Mouse (Mus musculus): ENCODE results near the gene Frmd8. TPM values are rescaled to one million over a fixed set of nuclear protein-coding genes. Genes with fewer than 3 reads are reported as not detected.

Gene Frmd8
- total RNA-seq, 2 experiments from 2014 or later = 35.5 to 52.6 TPM

DNA sequence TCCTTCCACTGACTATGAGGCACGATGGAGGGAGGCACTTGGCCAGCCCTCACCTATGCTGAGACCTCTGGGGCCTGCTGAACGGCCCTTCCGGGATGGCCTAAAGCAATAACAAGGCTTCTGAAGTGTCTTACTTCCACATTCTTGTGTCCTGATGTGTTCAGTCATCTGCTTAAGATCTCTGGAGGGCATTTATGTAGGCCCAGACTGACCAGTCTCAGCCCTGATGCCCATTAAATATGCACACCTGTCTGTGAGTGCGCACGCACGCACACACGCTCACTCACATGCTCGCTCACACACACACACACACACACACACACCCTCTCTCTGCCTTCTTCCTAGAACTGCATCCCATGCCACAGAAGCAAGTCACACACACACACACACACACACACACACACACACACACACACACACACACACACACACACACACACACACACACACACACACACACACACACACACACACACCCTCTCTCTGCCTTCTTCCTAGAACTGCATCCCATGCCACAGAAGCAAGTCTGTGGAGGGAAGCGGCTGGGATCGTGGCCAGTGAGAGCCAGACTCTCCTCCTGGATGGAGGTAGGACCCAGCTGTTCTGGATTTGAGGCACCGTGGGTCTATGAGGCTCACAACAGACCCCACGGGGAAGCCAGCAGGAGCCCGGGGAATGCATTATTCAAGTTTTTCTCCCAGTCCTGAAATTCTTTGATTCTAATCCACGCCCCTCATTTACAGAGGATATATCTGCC, 65.9 kb downstream of the Frmd8 start:
- DNase-seq = peak in 1 of 2 experiments; percentile 3

DNA sequence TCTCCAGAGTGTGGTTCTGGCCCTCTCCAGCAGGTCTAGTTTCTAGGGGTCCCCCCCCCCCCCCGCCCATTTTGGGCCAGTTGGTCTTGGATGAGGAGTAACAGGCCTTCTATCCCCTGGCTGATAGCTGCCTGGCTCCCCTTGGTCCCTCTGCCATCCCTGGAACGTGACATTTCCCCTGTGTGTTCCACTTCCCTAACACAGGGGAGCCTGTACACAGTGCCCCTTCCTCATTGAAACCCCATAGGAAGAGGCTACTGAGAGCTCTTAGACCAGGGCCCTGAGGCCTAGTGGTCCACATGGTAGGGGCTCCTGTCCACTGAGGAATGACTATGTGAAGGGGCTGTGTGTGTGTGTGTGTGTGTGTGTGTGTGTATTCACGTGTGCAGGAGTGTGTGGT, 67.3 kb downstream of the Frmd8 start:
- no peak for DNase-seq

DNA sequence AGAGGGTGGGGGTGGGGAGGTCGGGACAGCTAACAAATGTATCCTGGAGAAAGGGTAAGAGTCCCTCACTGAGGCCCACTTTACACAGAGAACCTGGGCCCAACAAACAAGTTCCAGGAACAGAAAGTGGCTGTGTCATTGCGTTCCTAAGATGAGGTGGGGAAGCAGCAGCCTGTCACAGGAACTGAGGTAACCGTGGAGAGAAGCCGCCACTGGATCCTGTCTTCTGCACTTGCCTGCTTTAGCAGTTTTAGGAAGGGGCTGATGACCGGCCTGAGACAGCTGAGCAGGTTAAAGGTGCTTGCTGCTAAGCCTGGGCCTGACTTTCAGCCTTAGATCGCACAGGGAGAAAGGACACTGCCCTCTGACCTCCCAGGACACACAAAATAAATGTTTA, 68.3 kb downstream of the Frmd8 start:
- peak in 1 of 2 experiments; percentile 30 for DNase-seq

DNA sequence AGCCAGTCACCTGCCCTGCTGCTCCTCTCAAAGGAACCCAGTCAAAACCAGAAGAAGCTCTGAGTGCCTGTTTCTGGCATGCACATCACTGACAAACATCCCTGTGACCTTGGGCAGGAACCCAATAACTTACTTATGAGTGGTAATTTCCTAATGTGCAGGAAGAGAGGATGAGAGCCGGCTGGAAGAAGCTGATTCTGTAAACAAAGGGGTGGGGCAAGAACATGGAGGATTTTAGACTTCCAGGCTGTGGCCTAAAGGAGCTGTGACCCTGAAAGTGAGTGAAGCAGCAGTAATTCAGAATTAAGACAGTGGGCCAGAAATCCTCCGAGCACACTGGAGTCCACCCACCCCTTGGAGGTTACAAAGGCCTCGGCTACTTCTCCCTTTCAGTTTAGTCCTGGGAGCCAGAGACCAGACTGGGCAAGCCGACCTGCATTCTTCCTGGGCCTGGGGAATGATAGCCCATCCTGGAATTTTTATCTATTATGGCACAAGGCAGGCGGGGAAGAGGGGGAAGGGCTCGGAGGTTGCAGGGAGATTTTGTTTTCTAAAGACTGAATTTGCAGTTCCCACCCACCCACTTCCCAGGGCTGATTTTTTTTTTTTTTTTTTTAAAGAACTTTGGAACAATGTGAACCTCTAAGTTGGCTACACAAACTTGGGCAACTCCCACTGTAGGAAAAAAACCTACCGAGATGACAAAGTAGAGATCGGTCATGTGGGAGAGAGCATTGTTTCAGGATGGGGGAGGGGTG, 68.8 kb downstream of the Frmd8 start:
- DNase-seq = peak; percentile 72 to 77

DNA sequence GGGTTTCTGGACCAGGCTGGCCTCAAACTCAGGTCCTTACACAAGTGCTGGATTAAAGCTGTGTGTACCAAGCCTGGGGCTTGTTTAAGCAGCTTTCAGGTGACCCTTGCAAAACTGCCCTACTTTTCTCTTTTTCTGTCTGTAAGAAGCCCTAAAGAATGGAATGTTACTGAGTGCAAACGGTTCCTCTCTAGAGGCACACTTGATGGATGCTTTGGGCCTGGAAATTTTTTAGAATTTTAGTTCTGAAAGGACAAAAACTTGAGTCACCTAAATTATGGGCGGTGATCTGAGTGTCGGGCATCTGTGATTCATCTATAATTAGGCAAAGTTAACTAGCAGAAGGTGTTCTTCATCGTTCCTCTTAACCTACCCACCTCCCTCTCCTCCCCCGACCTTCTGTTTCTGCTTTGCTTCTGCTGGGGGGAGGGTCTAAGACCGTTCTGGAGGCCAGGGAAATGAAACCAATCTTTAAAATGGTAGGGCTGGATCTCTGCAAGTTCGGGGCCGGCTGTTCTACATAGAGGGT, 70.6 kb downstream of the Frmd8 start:
- no peak for DNase-seq

DNA sequence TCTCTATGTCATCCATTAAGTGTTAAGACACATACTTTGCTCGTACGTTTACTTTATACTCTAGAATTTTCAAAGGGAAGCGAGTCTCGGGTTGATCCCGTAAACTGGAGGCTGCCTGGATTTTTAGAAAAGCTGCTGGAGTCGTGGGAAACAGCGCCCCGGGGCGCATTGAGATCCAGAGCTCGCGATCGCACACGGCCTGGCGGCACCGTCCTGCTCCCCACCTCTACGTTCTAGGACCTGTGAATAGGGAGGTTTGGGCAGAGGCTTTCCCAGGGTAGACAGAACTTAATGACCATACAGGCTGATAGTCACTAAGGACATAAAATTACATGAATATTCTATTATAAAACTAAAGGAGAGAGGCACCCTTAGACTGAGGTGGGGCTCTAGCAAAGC, 71.2 kb downstream of the Frmd8 start:
- DNase-seq = no peak

DNA sequence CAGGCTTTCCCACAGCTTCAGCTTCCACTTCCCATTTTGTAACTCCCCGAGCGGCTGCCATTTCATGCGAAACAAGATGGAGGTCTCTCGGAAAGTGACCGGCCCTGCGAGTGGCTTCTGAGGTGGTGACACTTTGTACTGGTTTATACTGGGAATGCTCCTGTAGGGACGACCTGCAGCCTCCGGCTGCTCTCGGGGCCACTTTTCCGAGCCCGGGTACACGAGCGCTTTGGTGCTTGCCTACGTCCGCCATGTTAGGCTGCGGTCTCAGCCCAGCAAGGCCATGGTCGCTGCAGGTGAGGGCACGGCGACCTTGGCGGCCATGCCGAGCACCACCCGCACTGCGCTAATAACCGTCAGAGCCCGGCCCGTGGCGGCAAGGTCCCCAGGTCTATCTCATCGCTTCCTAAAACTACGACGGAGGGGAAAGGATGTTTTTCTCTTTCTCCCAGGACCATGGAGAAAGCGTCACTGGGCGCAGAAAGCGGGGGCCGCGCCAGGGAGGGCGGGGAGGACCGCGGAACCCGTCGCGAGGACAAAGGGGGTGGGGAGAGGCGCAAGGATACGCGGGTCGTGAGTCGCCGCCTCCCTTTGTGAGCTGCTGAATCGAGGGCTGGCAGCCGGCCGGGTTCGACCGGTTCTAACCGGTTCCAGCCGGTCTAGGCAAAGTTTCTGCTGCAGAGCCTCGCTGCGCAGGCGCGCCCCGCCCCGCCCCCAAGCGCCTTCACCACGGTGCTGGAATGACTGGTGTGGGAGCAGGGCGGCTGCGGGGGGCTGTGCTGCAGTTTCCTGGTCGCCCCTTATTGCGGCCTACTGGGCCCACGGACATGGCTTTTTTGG, 71.8 kb downstream of the Frmd8 start:
- peak; percentile 99 to 100 for DNase-seq

DNA sequence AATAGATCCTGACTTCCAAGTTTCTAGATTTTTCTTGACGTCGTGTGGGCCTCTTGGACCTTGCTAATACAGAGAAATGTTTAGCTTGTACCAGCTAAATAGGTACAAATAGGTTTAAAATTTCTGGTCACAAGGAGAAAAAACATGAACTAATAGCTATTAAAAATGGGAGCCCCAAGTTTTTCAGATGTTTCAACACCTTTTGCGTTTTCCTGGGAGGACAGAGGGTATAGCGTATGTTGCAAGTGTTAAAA, 72.4 kb downstream of the Frmd8 start:
- no peak for DNase-seq

DNA sequence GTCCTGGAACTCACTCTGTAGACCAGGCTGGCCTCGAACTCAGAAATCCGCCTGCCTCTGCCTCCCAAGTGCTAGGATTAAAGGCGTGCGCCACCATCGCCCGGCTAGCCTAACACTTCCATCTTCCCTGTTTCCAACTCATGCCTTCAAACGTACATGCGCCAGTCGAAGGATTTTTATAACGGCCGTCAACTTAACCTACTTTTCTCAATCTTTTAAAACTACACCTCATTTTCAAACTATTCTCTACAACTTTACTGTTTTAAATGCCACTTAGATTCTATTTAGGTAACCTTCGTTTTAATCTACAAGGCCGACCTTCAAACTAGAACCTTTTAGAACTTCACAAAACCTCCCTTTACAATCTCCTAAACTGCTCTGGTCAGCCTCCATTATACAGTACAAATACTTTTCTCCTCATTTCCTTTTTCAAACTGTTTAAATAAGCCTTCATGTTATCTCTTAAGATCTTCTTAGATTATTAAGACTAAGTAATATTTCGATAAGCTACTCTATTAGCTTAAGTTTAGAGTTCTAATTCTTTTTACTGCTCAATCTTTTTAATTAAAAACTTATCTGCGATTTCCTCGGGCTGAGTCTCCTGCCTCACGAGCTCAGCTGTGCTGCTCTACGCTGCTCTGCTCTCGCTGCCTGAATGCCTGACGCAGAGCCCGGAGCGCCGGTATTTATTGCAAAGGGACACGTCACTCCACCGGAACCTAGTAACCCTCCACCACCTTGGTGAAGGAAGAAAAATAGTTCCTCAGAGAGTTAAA, 72.9 kb downstream of the Frmd8 start:
- peak; percentile 95 for DNase-seq

DNA sequence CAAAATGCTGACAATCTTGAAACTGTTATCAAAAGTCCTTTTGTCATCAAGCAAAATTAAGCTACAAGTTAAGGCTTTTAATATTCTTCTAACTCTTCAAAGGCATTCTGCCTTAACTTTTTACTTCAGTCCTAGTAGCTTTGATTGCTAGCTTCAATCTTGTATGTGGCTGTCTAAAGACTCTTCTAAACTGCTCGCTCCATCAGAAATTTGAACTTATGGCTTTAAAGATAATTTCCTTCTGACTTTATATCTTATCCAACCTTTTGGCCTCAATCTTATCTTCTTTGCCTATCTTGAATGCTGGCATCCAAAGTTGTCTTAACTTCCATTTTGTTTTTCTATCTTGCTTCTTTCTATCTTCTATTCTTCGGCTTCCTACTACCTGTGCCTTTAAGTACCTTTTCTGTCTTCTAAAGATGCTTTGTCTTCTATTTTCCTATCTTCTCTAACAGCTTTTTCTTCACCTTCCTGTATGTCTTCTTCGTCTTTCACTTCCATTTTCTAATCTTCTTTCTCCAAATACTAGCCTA, 73.6 kb downstream of the Frmd8 start:
- DNase-seq = no peak

DNA sequence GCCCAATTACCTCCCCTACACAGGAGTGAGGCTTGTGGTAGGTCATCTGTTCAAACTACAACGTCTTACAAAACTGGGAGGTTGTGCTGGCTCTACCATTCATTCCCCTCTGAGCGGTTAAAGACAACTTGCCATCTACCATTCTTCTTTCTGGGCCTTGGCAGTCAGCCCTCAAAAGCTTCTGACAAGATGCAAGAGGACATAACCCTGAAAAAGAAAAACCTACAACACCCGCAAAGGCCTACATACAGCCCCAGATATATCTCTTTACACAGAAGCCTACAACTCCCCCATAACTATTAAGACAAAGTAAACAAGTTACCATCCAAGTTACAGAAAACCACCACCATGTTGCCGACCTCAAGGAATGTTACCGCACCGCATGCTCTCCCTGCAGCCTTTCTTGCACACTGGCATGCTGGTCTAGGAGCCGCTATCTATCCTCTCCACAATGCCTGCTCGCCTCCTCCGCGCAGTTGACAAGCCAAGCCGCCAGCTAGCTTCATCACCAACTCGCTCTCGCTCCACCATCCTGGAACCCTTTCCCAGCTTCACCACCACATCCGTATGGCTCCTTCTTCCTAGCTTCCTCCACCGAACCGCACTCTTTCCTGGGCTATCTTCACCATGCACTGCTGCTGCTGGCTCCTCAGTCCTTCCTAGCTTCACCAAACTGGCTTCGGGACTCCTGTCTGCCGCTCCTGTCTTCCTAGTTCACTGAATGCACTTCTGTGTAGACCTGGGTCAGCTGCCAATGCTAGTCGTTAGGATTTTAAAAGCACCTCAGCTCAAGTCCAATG, 74.2 kb downstream of the Frmd8 start:
- peak in 1 of 2 experiments; percentile 20 for DNase-seq

DNA sequence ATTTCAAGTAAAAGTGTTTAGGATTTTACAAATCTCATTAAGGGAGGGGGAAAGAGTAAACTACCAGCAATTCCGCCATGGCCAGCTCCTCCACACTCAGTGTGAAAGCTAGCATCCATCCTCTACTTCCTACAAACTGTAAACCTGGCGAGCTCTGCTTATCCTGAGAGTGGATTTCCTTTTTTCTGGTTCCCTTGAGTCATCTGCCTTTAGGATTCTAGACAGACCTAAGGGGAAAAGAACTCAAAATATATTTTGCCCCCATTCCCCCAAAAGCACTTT, 74.8 kb downstream of the Frmd8 start:
- no peak for DNase-seq

Other genes starting within 250 kb of the Frmd8 start
- gene Rela, start 237.8 kb downstream of the Frmd8 start, total RNA-seq (2021) = 10 to 100 TPM; 85.7 to 86.4 TPM
- 10 to 100 TPM; 40.5 to 57.2 TPM for gene Sipa1, start 211.6 kb downstream of the Frmd8 start, total RNA-seq (2021)
- 10 to 100 TPM; 44.7 to 45.8 TPM for gene Map3k11, start 186.5 kb downstream of the Frmd8 start, total RNA-seq (2021)
- gene Pcnx3, start 186.4 kb downstream of the Frmd8 start, total RNA-seq (2021) = 100 to 1,000 TPM in 1 of 2 experiments, 10 to 100 TPM in 1; 89.5 to 108 TPM
- gene Kcnk7, start 170.9 kb downstream of the Frmd8 start, total RNA-seq (2021) = not detected
- gene Ehbp1l1, start 149.0 kb downstream of the Frmd8 start, total RNA-seq (2021) = 10 to 100 TPM; 30.8 to 38.3 TPM
- 10 to 100 TPM; 41.4 to 66.5 TPM for gene Fam89b, start 145.6 kb downstream of the Frmd8 start, total RNA-seq (2021)
- gene Ltbp3, start 134.4 kb downstream of the Frmd8 start, total RNA-seq (2021) = 100 to 1,000 TPM; 222 to 305 TPM
- gene Scyl1, start 103.9 kb downstream of the Frmd8 start, total RNA-seq (2021) = 100 to 1,000 TPM; 103 to 107 TPM
- 10 to 100 TPM in 1 of 2 experiments, 1 to 10 TPM in 1; 9.4 to 33.2 TPM for gene Slc25a45, start 2.5 kb upstream of the Frmd8 start, total RNA-seq (2021)
- gene Tigd3, start 18.9 kb upstream of the Frmd8 start, total RNA-seq (2021) = 1 to 10 TPM in 1 of 2 experiments, under 1 TPM in 1; 0.92 to 1.4 TPM
- 100 to 1,000 TPM in 1 of 2 experiments, 10 to 100 TPM in 1; 89.6 to 120 TPM for gene Dpf2, start 37.7 kb upstream of the Frmd8 start, total RNA-seq (2021)
- gene Cdc42ep2, start 49.5 kb upstream of the Frmd8 start, total RNA-seq (2021) = 1 to 10 TPM; 6.0 to 6.2 TPM
- gene Pola2, start 88.9 kb upstream of the Frmd8 start, total RNA-seq (2021) = 10 to 100 TPM; 22.9 to 23.7 TPM
- not detected for gene Slc22a20, start 110.9 kb upstream of the Frmd8 start, total RNA-seq (2021)
- gene Capn1, start 140.6 kb upstream of the Frmd8 start, total RNA-seq (2021) = 10 to 100 TPM; 27.9 to 35.6 TPM
- 10 to 100 TPM; 57.5 to 61.2 TPM for gene Syvn1, start 171.3 kb upstream of the Frmd8 start, total RNA-seq (2021)
- 10 to 100 TPM; 58.2 to 58.6 TPM for gene Mrpl49, start 182.5 kb upstream of the Frmd8 start, total RNA-seq (2021)
- gene Fau, start 182.6 kb upstream of the Frmd8 start, total RNA-seq (2021) = 1,000 to 10,000 TPM; 1,081 to 1,082 TPM
- gene Znhit2, start 185.9 kb upstream of the Frmd8 start, total RNA-seq (2021) = 10 to 100 TPM; 29.7 to 34.8 TPM
- gene Tm7sf2, start 193.1 kb upstream of the Frmd8 start, total RNA-seq (2021) = 10 to 100 TPM; 22.9 to 42.0 TPM
- gene Vps51, start 202.0 kb upstream of the Frmd8 start, total RNA-seq (2021) = 10 to 100 TPM; 51.9 to 59.8 TPM
- not detected for gene Tmem262, start 204.8 kb upstream of the Frmd8 start, total RNA-seq (2021)
- under 1 TPM in 1 of 2 experiments, not detected in 1; 0.83 TPM for gene Gm28374, start 207.0 kb upstream of the Frmd8 start, total RNA-seq (2021)
- gene Zfpl1, start 209.7 kb upstream of the Frmd8 start, total RNA-seq (2021) = 10 to 100 TPM; 34.2 to 37.4 TPM
- 1 to 10 TPM; 1.8 to 2.2 TPM for gene Cdca5, start 209.7 kb upstream of the Frmd8 start, total RNA-seq (2021)
- gene AC131692.1, start 219.1 kb upstream of the Frmd8 start, total RNA-seq (2021) = not detected
- gene Naaladl1, start 230.5 kb upstream of the Frmd8 start, total RNA-seq (2021) = under 1 TPM in 1 of 2 experiments, not detected in 1; 0.10 TPM
- 10 to 100 TPM; 15.4 to 17.7 TPM for gene Sac3d1, start 243.4 kb upstream of the Frmd8 start, total RNA-seq (2021)